Mouse (Mus musculus) heart, embryonic 16.5 days (tissue): ENCODE data around the gene Rad21l. TPM values are rescaled to one million over a fixed set of nuclear protein-coding genes. Genes with fewer than 3 reads are reported as not detected.
A peak's percentile ranks its signal among the peaks of the same experiment; 100 is the strongest.
"Not testable (repeated sequence)": the region's sequence is repeated elsewhere in the genome, so short reads cannot be mapped to it uniquely, and the experiment has no call there.

Experiments
- ATAC-seq: fragments of 200-750 bp; cut with Nextera tagmentation; replicated peaks from 2 replicates; pipeline ENCODE4 v1.8.0; 2017; ENCODE audit warnings: moderate number of reproducible peaks; ENCODE audit not compliant: insufficient read depth, low FRiP score; ENCODE audit errors: extremely low read depth
- H3K27ac ChIP-seq: fragments of 300-500 bp; sonication (generic); 2 replicates; pipeline ENCODE4 v1.5.1; 2014; ENCODE audit warnings: mild to moderate bottlenecking, low read length, control low read depth, moderate library complexity
- H3K27me3 ChIP-seq: fragments of 300-500 bp; sonication (generic); 2 replicates; pipeline ENCODE4 v1.6.1; 2014; ENCODE audit warnings: low read length, mixed read lengths; ENCODE audit not compliant: control insufficient read depth, insufficient read depth
- H3K36me3 ChIP-seq: fragments of 300-500 bp; sonication (generic); 2 replicates; pipeline ENCODE4 v1.6.1; 2014; ENCODE audit not compliant: control insufficient read depth, insufficient read depth
- H3K4me1 ChIP-seq: fragments of 300-500 bp; sonication (generic); 2 replicates; pipeline ENCODE4 v1.6.1; 2014; ENCODE audit warnings: low read length, mixed read lengths; ENCODE audit not compliant: control insufficient read depth, insufficient read depth
- H3K4me2 ChIP-seq: fragments of 300-500 bp; sonication (generic); 2 replicates; pipeline ENCODE4 v1.6.1; 2014; ENCODE audit warnings: low read depth, mild to moderate bottlenecking, control low read depth, low read length
- H3K4me3 ChIP-seq: fragments of 300-500 bp; sonication (generic); 2 replicates; pipeline ENCODE4 v1.5.1; 2014; ENCODE audit warnings: mild to moderate bottlenecking, control low read depth, low read length
- H3K9ac ChIP-seq: fragments of 300-500 bp; sonication (generic); 2 replicates; pipeline ENCODE4 v1.6.1; 2014; ENCODE audit warnings: low read length, control low read depth
- H3K9me3 ChIP-seq: fragments of 300-500 bp; sonication (generic); replicated peaks from 2 replicates; pipeline ENCODE4 v1.6.1; 2016; ENCODE audit warnings: low read length; ENCODE audit not compliant: control insufficient read depth
- WGBS: fragments of 180-500 bp; shearing (Covaris S2); extraction: QIAGEN DNeasy Blood & Tissue Kit; methylation state at CpG from one replicate; pipeline ENCODE4 v1.1.7; 2014; 5-methylcytosine and 5-hydroxymethylcytosine counted together
- polyA plus RNA-seq: library from polyadenylated mRNA; unstranded; fragments of >200 nt; fragmentation: Nextera tagmentation; extraction: Ambion mirVana; gene quantifications from 2 replicates; pipeline ENCODE4 v1.2.1, GENCODE M21; 2015

The Rad21l gene
- polyA plus RNA-seq, 1 experiment from 2014 or later: not detected

GRCm38 (mm10) chr2:151632159-151632814 is 36.0 kb downstream of the Rad21l start, which contains the start of gene Snph:
Snph (minus strand) TSS chr2:151632593.
- peak; percentile 51 for ATAC-seq
- peak within 1 kb of the TSS; percentile 99 for H3K4me2 ChIP-seq
- H3K4me3 ChIP-seq: peak within 1 kb of the TSS; percentile 63
- peaks cover 38% of the 10 kb centered on the region for H3K27me3 ChIP-seq
- H3K4me1 ChIP-seq: no peaks in the 10 kb centered on the region
- WGBS: under 1% methylated on average over 46 of the region's 47 CpGs
- no peaks in the 10 kb centered on the region for H3K36me3 ChIP-seq
- peak within 1 kb of the TSS; percentile 65 for H3K9ac ChIP-seq
- no peak within 1 kb of the TSS for H3K27ac ChIP-seq
- H3K9me3 ChIP-seq: no peaks in the 10 kb centered on the region

GRCm38 (mm10) chr2:151631406-151632158 is 36.8 kb downstream of the Rad21l start:
- Histone ChIP-seq H3K27ac (no peak overlapping the region), H3K4me3 (peak overlapping the region; percentile 63), H3K9me3 (no peaks in the 10 kb centered on the region), H3K4me2 (peak overlapping the region; percentile 99), H3K27me3 (peaks cover 38% of the 10 kb centered on the region), H3K4me1 (no peaks in the 10 kb centered on the region), H3K9ac (peak overlapping the region; percentile 65), H3K36me3 (no peaks in the 10 kb centered on the region)
- no peak for ATAC-seq
- 6% methylated on average over 21 of the region's 22 CpGs for WGBS

GRCm38 (mm10) chr2:151629310-151629709 is 39.0 kb downstream of the Rad21l start:
- no peak overlapping the region for H3K27ac ChIP-seq
- H3K4me3 ChIP-seq: no peak overlapping the region
- 66% methylated on average over 7 of the region's 7 CpGs for WGBS
- H3K9ac ChIP-seq: no peak overlapping the region
- H3K9me3 ChIP-seq: no peaks in the 10 kb centered on the region
- H3K4me2 ChIP-seq: no peak overlapping the region
- no peaks in the 10 kb centered on the region for H3K36me3 ChIP-seq
- no peaks in the 10 kb centered on the region for H3K4me1 ChIP-seq
- no peak for ATAC-seq
- H3K27me3 ChIP-seq: peaks cover 38% of the 10 kb centered on the region

- no peak overlapping the region for H3K9ac ChIP-seq
- no peaks in the 10 kb centered on the region for H3K36me3 ChIP-seq
- H3K4me3 ChIP-seq: no peak overlapping the region
- no peak for ATAC-seq
- H3K27ac ChIP-seq: no peak overlapping the region
- H3K4me1 ChIP-seq: no peaks in the 10 kb centered on the region
- WGBS: 84% methylated on average over 3 of the region's 3 CpGs
- peaks cover 26% of the 10 kb centered on the region for H3K27me3 ChIP-seq
- no peaks in the 10 kb centered on the region for H3K9me3 ChIP-seq
- H3K4me2 ChIP-seq: no peak overlapping the region
Observed at GRCm38 (mm10) chr2:151628011-151628410, 40.3 kb downstream of the Rad21l start.

- Histone ChIP-seq H3K27me3 (peaks cover 13% of the 10 kb centered on the region), H3K27ac (no peak overlapping the region), H3K4me1 (no peaks in the 10 kb centered on the region), H3K9me3 (no peaks in the 10 kb centered on the region), H3K4me2 (no peak overlapping the region), H3K9ac (no peak overlapping the region), H3K4me3 (no peak overlapping the region), H3K36me3 (no peaks in the 10 kb centered on the region)
- ATAC-seq: no peak
- 82% methylated on average over 7 of the region's 7 CpGs for WGBS
Observed at GRCm38 (mm10) chr2:151626296-151626695, 42.0 kb downstream of the Rad21l start.

- H3K9ac ChIP-seq: no peak overlapping the region
- H3K36me3 ChIP-seq: no peaks in the 10 kb centered on the region
- no peak for ATAC-seq
- H3K27me3 ChIP-seq: no peaks in the 10 kb centered on the region; the same call in 1 of the 2 replicates
- H3K4me2 ChIP-seq: no peak overlapping the region
- no peak overlapping the region for H3K27ac ChIP-seq
- no peaks in the 10 kb centered on the region for H3K4me1 ChIP-seq
- H3K4me3 ChIP-seq: no peak overlapping the region
- 40% methylated on average over 3 of the region's 3 CpGs for WGBS
- H3K9me3 ChIP-seq: no peaks in the 10 kb centered on the region
Observed at GRCm38 (mm10) chr2:151623776-151624175, 44.6 kb downstream of the Rad21l start.

- peaks cover under 1% of the 10 kb centered on the region; the same call in 1 of the 2 replicates for H3K27me3 ChIP-seq
- H3K9me3 ChIP-seq: no peaks in the 10 kb centered on the region
- H3K27ac ChIP-seq: no peak overlapping the region
- H3K9ac ChIP-seq: no peak overlapping the region
- no peaks in the 10 kb centered on the region for H3K36me3 ChIP-seq
- H3K4me2 ChIP-seq: no peak overlapping the region
- no peak for ATAC-seq
- no peak overlapping the region for H3K4me3 ChIP-seq
- peaks cover 3% of the 10 kb centered on the region; the same call in 1 of the 2 replicates for H3K4me1 ChIP-seq
- whole genome bisulfite sequencing: 61% methylated on average over 6 of the region's 6 CpGs
Observed at GRCm38 (mm10) chr2:151616551-151617329, 51.6 kb downstream of the Rad21l start.

GRCm38 (mm10) chr2:151615779-151616178 is 52.6 kb downstream of the Rad21l start:
- H3K9me3 ChIP-seq, H3K36me3 ChIP-seq, H3K9ac ChIP-seq, H3K4me3 ChIP-seq, ATAC-seq, H3K4me1 ChIP-seq, H3K4me2 ChIP-seq, H3K27ac ChIP-seq, H3K27me3 ChIP-seq: not testable (repeated sequence)
- 73% methylated on average over 6 of the region's 8 CpGs for WGBS
